Mouse (Mus musculus): ENCODE data around the gene 3110082I17Rik. TPM values are rescaled to one million over a fixed set of nuclear protein-coding genes. Genes with fewer than 3 reads are reported as not detected.

Gene 3110082I17Rik
- 8.7 TPM in 2 replicates for polyA plus RNA-seq (2012; rRNA removed)

GRCm38 (mm10) chr5:139460384-139461067, at the start of gene 3110082I17Rik:
3110082I17Rik (minus strand) TSS chr5:139460527.
- DNase-seq (ENCODE audit: low read depth, low spot score): peak; percentile 76
- WGBS: 5% methylated on average over 42 of the region's 42 CpGs

GRCm38 (mm10) chr5:139506207-139506606, 45.9 kb upstream of the 3110082I17Rik start:
- 10% methylated on average over 5 of the region's 5 CpGs for WGBS
- DNase-seq (ENCODE audit: low read depth, low spot score): no peak

GRCm38 (mm10) chr5:139505073-139505606, 44.8 kb upstream of the 3110082I17Rik start:
- peak; percentile 57 for DNase-seq (ENCODE audit: low read depth, low spot score)
- WGBS: 5% methylated on average over 13 of the region's 14 CpGs

- no peak for DNase-seq (ENCODE audit: low read depth, low spot score)
- 82% methylated on average over 14 of the region's 14 CpGs for WGBS
Measured at GRCm38 (mm10) chr5:139502281-139502680, 42.0 kb upstream of the 3110082I17Rik start.

- DNase-seq (ENCODE audit: low read depth, low spot score): no peak
- WGBS: 26% methylated on average over 5 of the region's 5 CpGs
Measured at GRCm38 (mm10) chr5:139498791-139499190, 38.5 kb upstream of the 3110082I17Rik start.

- 49% methylated on average over 5 of the region's 5 CpGs for WGBS
- DNase-seq (ENCODE audit: low read depth, low spot score): no peak
Measured at GRCm38 (mm10) chr5:139496939-139497338, 36.6 kb upstream of the 3110082I17Rik start.

GRCm38 (mm10) chr5:139495019-139495669, 34.8 kb upstream of the 3110082I17Rik start:
- WGBS: 19% methylated on average over 22 of the region's 22 CpGs
- no peak for DNase-seq (ENCODE audit: low read depth, low spot score)

GRCm38 (mm10) chr5:139493690-139494089, 33.4 kb upstream of the 3110082I17Rik start:
- no peak for DNase-seq (ENCODE audit: low read depth, low spot score)
- WGBS: 21% methylated on average over 5 of the region's 5 CpGs

GRCm38 (mm10) chr5:139491348-139491747, 31.0 kb upstream of the 3110082I17Rik start:
- WGBS: 64% methylated on average over 8 of the region's 8 CpGs

GRCm38 (mm10) chr5:139490131-139490530, 29.8 kb upstream of the 3110082I17Rik start:
- no peak for DNase-seq (ENCODE audit: low read depth, low spot score)
- 76% methylated on average over 11 of the region's 11 CpGs for WGBS

More at GRCm38 (mm10) chr5:139491348-139491747, 31.0 kb upstream of the 3110082I17Rik start:
- DNase-seq (ENCODE audit: low read depth, low spot score): no peak

GRCm38 (mm10) chr5:139484185-139484814, 24.0 kb upstream of the 3110082I17Rik start, which contains the start of gene Zfand2a:
Zfand2a (minus strand) TSS chr5:139484549.
- peak; percentile 99 for DNase-seq (ENCODE audit: low read depth, low spot score)

GRCm38 (mm10) chr5:139483171-139483848, 23.0 kb upstream of the 3110082I17Rik start:
- DNase-seq (ENCODE audit: low read depth, low spot score): no peak
- WGBS: 45% methylated on average over 14 of the region's 14 CpGs

More at GRCm38 (mm10) chr5:139484185-139484814, 24.0 kb upstream of the 3110082I17Rik start, which contains the start of gene Zfand2a:
- under 1% methylated on average over 42 of the region's 42 CpGs for WGBS

- WGBS: 87% methylated on average over 10 of the region's 10 CpGs
- no peak for DNase-seq (ENCODE audit: low read depth, low spot score)
Measured at GRCm38 (mm10) chr5:139480406-139480805, 20.1 kb upstream of the 3110082I17Rik start.

GRCm38 (mm10) chr5:139479088-139479487, 18.8 kb upstream of the 3110082I17Rik start:
- DNase-seq (ENCODE audit: low read depth, low spot score): no peak
- WGBS: 64% methylated on average over 8 of the region's 8 CpGs

GRCm38 (mm10) chr5:139474741-139475140, 14.4 kb upstream of the 3110082I17Rik start:
- 84% methylated on average over 9 of the region's 9 CpGs for WGBS
- DNase-seq (ENCODE audit: low read depth, low spot score): no peak

GRCm38 (mm10) chr5:139467998-139468397, 7.7 kb upstream of the 3110082I17Rik start:
- DNase-seq (ENCODE audit: low read depth, low spot score): no peak
- WGBS: 50% methylated on average over 5 of the region's 5 CpGs

GRCm38 (mm10) chr5:139466801-139467200, 6.5 kb upstream of the 3110082I17Rik start:
- 58% methylated on average over 4 of the region's 4 CpGs for WGBS
- DNase-seq (ENCODE audit: low read depth, low spot score): no peak

- DNase-seq (ENCODE audit: low read depth, low spot score): no peak
- WGBS: 49% methylated on average over 2 of the region's 2 CpGs
Measured at GRCm38 (mm10) chr5:139466373-139466772, 6.0 kb upstream of the 3110082I17Rik start.

GRCm38 (mm10) chr5:139464874-139465273, 4.5 kb upstream of the 3110082I17Rik start:
- DNase-seq (ENCODE audit: low read depth, low spot score): no peak
- WGBS: 19% methylated on average over 4 of the region's 4 CpGs
